Mouse (Mus musculus) brain, embryonic 14.5 days (tissue): ENCODE results near the gene Atxn7l1.

Experiments
- CTCF ChIP-seq: fragments of 200-500 bp; IDR thresholded peaks from 2 replicates; pipeline ENCODE4 v1.5.1; 2012; ENCODE audit warnings: inconsistent platforms, mild to moderate bottlenecking, moderate library complexity, borderline replicate concordance; ENCODE audit not compliant: insufficient read depth, insufficient read length; ENCODE audit errors: extremely low read depth
- POLR2A ChIP-seq: fragments of 200-500 bp; IDR thresholded peaks from 2 replicates; pipeline ENCODE4 v1.6.1; 2012; ENCODE audit warnings: mild to moderate bottlenecking, inconsistent platforms, borderline replicate concordance; ENCODE audit not compliant: poor library complexity, insufficient read depth, insufficient read length, severe bottlenecking; ENCODE audit errors: extremely low read depth

DNA sequence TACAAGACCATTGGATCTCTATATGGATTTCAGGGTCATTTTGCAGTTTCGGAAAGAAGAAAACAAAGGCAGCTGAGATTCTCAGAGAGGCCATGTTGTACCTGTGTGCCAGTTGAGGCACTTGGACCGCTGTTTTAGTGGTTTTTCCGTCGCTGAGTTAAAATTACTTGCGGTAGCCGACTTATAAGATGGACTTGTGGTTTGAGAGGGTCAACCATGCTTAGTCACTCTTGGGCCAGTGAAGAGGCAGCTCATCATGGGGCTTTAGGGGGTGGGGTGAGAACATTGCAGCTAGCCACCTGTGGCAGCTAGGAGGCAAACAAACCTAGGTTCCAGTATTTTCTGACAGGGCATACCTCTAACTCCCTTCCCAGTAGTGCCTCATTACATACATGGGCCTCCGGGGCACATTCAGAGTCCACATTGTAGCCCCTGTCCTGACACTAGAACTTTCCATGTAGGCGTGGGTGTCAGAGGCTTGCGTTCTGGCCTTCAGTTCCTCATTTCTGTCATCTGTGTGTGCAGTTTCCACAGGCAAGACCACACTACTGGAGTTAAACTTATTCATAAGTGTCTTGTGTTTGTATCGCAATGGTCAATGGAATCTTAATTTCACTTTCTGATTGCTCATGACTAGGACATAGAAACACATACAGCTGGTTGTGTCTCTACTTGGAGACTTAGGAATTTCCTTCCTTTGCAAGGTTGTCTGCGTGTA lies 22.4 kb downstream of the Atxn7l1 start:
- TF ChIP-seq CTCF (no peak), POLR2A (no peak)
